Mouse (Mus musculus): Measurements from ENCODE around the gene Fmnl1. TPM values are rescaled to one million over a fixed set of nuclear protein-coding genes. Genes with fewer than 3 reads are reported as not detected.

Gene Fmnl1
- polyA plus RNA-seq, 1 experiment from 2014 or later = 1.5 TPM

- Histone ChIP-seq H3K36me3 (no peaks in the 10 kb centered on the region), H3K4me3 (peak overlapping the region; percentile 58), H3K27ac (peak overlapping the region; percentile 70; the same call in 1 of the 2 replicates), H3K9me3 (no peaks in the 10 kb centered on the region), H3K27me3 (ENCODE audit: insufficient read depth, poor library complexity, severe bottlenecking) (peaks cover 84% of the 10 kb centered on the region), H3K4me1 (replicated peaks) (peaks cover 19% of the 10 kb centered on the region)
- under 1% methylated on average over 59 of the region's 59 CpGs for WGBS
- no peak for DNase-seq (ENCODE audit: low spot score)
Observed at GRCm38 (mm10) chr11:103198911-103199803, 28.2 kb downstream of the Fmnl1 start.

GRCm38 (mm10) chr11:103201664-103202063, 30.8 kb downstream of the Fmnl1 start:
- peaks cover 19% of the 10 kb centered on the region for H3K4me1 ChIP-seq (replicated peaks)
- H3K27ac ChIP-seq = no peak overlapping the region
- WGBS = 34% methylated on average over 6 of the region's 6 CpGs
- H3K4me3 ChIP-seq = no peak overlapping the region
- no peak for DNase-seq (ENCODE audit: low spot score)
- H3K36me3 ChIP-seq = no peaks in the 10 kb centered on the region
- H3K27me3 ChIP-seq (ENCODE audit: insufficient read depth, poor library complexity, severe bottlenecking) = peaks cover 59% of the 10 kb centered on the region
- H3K9me3 ChIP-seq = no peaks in the 10 kb centered on the region

GRCm38 (mm10) chr11:103202376-103202775, 31.5 kb downstream of the Fmnl1 start:
- peaks cover 52% of the 10 kb centered on the region for H3K27me3 ChIP-seq (ENCODE audit: insufficient read depth, poor library complexity, severe bottlenecking)

DNA sequence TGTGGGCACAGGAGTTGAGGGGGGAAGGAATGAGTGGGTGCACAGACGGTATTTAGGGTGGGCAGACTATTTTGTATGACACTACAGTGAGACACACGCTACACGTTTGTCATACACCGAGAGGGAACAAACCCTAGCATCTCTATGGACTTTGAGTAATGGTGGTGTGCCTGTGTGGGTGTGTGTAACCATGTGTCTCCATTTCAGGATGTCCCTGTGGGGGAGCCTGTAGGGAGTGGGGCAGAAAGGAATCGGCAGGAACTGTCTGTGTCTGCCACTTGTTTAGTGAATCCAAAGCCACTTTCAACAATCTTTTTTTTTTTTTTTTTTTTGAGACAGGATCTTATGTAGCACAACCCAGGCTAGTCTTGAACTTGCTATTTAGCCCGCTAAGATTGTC, 35.3 kb downstream of the Fmnl1 start:
- peaks cover 13% of the 10 kb centered on the region for H3K27me3 ChIP-seq (ENCODE audit: insufficient read depth, poor library complexity, severe bottlenecking)
- WGBS = 90% methylated on average over 6 of the region's 6 CpGs
- no peak overlapping the region for H3K27ac ChIP-seq
- H3K4me3 ChIP-seq = no peak overlapping the region
- H3K9me3 ChIP-seq = no peaks in the 10 kb centered on the region
- 0 out of 2 replicates have a peak, but pooled peaks cover 6% of the 10 kb centered on the region for H3K4me1 ChIP-seq (replicated peaks)
- H3K36me3 ChIP-seq = no peaks in the 10 kb centered on the region
- DNase-seq (ENCODE audit: low spot score) = no peak

More at GRCm38 (mm10) chr11:103202376-103202775, 31.5 kb downstream of the Fmnl1 start:
- Histone ChIP-seq H3K4me1 (replicated peaks) (peaks cover 19% of the 10 kb centered on the region), H3K4me3 (no peak overlapping the region), H3K27ac (no peak overlapping the region), H3K9me3 (no peaks in the 10 kb centered on the region), H3K36me3 (no peaks in the 10 kb centered on the region)
- no peak for DNase-seq (ENCODE audit: low spot score)

DNA sequence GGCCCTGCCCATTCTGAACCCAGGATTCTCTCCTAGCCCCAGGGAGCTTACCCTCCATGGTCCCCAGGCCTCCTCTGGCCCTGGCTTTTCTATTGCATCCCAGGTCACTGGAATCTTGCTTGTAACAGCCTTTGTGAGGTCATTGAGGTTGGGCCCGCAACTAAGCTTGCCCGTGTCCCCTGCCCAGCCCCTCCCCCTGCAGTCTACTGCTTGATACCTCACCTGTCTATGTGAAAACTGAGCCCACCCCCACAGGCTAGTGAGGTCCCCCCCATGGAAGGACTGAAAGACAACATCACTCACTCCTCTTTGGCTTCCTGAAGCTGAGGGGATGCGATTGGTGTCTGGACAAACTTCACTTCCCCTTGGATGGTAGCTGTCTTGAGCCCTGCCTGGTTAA, 37.6 kb downstream of the Fmnl1 start, which contains the start of gene 1700023F06Rik:
1700023F06Rik (minus strand) TSS at position 101 of the 400 bp plus-strand sequence.
- DNase-seq (ENCODE audit: low spot score) = no peak
- no peaks in the 10 kb centered on the region for H3K36me3 ChIP-seq
- 0 out of 2 replicates have a peak, but pooled peaks cover 6% of the 10 kb centered on the region for H3K4me1 ChIP-seq (replicated peaks)
- H3K4me3 ChIP-seq = no peak within 1 kb of the TSS
- no peak within 1 kb of the TSS for H3K27ac ChIP-seq
- 90% methylated on average over 3 of the region's 3 CpGs for WGBS
- H3K27me3 ChIP-seq (ENCODE audit: insufficient read depth, poor library complexity, severe bottlenecking) = no peaks in the 10 kb centered on the region
- H3K9me3 ChIP-seq = 0 out of 2 replicates have a peak, but pooled peaks cover 3% of the 10 kb centered on the region

DNA sequence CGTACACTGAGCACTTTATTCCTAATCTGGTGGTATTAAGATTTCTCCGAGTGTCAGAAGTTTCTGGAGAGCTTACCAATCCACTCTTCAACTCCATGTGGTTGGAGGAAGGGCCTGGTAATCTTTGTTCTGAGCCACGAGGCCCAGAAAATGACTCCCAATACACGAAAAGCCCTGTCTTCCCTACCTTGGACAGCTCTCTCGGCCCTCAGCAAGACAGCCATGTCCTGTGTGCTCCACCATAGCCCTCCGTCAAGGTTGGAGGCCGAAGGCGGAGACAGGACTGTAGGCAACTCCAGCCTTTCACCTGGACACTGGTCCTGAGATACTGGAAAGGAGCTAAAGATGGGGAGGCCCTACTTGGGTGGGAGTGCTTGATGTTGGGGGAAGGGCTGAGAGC, 39.4 kb downstream of the Fmnl1 start:
- Histone ChIP-seq H3K4me3 (no peak overlapping the region), H3K4me1 (replicated peaks) (0 out of 2 replicates have a peak, but pooled peaks cover 6% of the 10 kb centered on the region), H3K9me3 (peaks cover 6% of the 10 kb centered on the region), H3K27ac (no peak overlapping the region), H3K27me3 (ENCODE audit: insufficient read depth, poor library complexity, severe bottlenecking) (no peaks in the 10 kb centered on the region), H3K36me3 (no peaks in the 10 kb centered on the region)
- 77% methylated on average over 8 of the region's 8 CpGs for WGBS
- no peak for DNase-seq (ENCODE audit: low spot score)

- WGBS = 87% methylated on average over 5 of the region's 5 CpGs
- H3K36me3 ChIP-seq = no peaks in the 10 kb centered on the region
- no peak overlapping the region for H3K4me3 ChIP-seq
- peaks cover 18% of the 10 kb centered on the region for H3K4me1 ChIP-seq (replicated peaks)
- H3K9me3 ChIP-seq = peaks cover 6% of the 10 kb centered on the region
- DNase-seq (ENCODE audit: low spot score) = no peak
- no peak overlapping the region for H3K27ac ChIP-seq
- H3K27me3 ChIP-seq (ENCODE audit: insufficient read depth, poor library complexity, severe bottlenecking) = peaks cover 21% of the 10 kb centered on the region
Observed at GRCm38 (mm10) chr11:103213712-103214111, 42.8 kb downstream of the Fmnl1 start.

DNA sequence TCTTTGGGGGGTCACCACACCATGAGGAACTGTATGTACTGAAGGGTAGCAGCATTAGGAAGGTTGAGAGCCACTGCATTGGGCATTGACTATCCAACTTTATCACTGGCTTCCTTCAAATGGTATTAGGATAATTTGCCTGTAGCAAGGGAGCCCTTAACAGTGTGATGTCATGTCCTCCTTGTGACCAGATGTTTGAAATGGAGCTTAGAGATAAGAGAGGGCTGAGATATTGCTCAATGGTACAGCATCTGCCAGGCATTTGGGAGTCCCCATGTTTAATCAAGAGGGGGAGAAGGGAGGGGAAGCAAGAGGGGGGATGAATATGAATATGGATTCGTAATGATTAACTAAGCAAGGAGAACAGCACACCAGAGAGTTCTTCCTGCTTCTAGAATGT, 44.4 kb downstream of the Fmnl1 start:
- DNase-seq (ENCODE audit: low spot score) = no peak
- 85% methylated on average over 1 of the region's 1 CpGs for WGBS
- Histone ChIP-seq H3K4me1 (replicated peaks) (peaks cover 18% of the 10 kb centered on the region), H3K9me3 (peaks cover 6% of the 10 kb centered on the region), H3K4me3 (no peak overlapping the region), H3K27me3 (ENCODE audit: insufficient read depth, poor library complexity, severe bottlenecking) (peaks cover 37% of the 10 kb centered on the region), H3K36me3 (peaks cover 12% of the 10 kb centered on the region), H3K27ac (no peak overlapping the region)

DNA sequence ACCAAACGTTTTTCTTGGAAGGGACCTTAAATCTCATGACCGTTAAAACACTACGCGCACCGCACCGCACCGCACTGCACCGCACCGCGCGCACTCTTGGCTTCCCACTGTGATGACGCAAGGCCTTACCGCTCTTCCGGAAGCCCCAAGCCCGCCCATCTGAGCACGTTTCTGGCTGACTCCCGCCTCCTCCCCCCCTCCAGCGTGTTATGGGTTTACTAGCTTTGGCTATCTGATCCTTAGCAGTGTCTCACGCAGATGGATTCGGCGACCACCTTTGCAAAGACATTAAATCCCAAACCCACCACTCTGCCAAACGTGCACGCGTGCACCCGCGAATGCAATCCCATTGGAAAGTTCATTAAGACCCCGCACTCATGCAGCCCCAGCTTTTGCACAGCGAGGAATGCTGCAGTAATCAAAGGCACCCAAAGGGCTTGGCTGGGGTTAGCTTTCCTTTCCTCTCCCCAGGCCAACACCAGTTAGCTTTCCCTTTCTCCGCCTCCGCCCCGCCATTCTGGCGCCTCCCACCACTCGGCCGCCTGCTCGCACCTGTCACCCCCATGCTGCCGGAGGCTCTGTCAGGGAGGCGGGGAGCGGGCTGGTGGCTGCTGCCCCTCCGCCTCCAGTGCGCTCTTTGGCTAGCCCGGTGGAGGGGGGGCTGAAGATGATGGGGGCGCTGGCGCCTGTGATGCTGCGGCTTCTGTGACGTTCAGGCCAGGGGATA, 47.0 kb downstream of the Fmnl1 start, which contains the start of gene Spata32:
Spata32 (minus strand) TSS at position 643 of the 727 bp plus-strand sequence.
- H3K4me3 ChIP-seq = peak within 1 kb of the TSS; percentile 65
- H3K36me3 ChIP-seq = peaks cover 28% of the 10 kb centered on the region
- H3K4me1 ChIP-seq (replicated peaks) = peaks cover 12% of the 10 kb centered on the region
- peak within 1 kb of the TSS; percentile 83 for H3K27ac ChIP-seq
- WGBS = 2% methylated on average over 45 of the region's 45 CpGs
- H3K9me3 ChIP-seq = peaks cover 6% of the 10 kb centered on the region
- DNase-seq (ENCODE audit: low spot score) = peak; percentile 57
- peaks cover 37% of the 10 kb centered on the region for H3K27me3 ChIP-seq (ENCODE audit: insufficient read depth, poor library complexity, severe bottlenecking)

DNA sequence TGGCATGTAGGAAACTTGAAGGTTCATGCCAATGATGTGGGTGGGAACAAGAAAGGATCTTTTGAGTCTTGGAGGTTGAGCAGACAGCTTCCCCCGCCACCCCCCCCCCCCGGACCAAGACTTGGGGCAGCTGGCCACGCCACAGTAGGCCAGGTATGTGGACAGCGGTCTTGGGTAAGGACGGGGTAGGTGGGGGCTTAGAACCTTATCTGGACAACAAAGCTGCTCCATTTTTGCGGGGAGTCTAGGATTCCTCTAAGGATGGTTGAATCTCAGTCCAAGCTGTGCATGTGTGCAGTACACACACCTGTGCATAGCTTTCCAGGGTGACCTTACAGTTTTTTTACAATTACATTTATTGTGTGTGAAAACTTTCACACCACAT, 47.6 kb downstream of the Fmnl1 start:
- Histone ChIP-seq H3K9me3 (peaks cover 3% of the 10 kb centered on the region), H3K27me3 (ENCODE audit: insufficient read depth, poor library complexity, severe bottlenecking) (peaks cover 37% of the 10 kb centered on the region), H3K4me3 (peak overlapping the region; percentile 65), H3K27ac (peak overlapping the region; percentile 83), H3K4me1 (replicated peaks) (peaks cover 12% of the 10 kb centered on the region), H3K36me3 (peaks cover 34% of the 10 kb centered on the region)
- WGBS = 28% methylated on average over 6 of the region's 6 CpGs
- DNase-seq (ENCODE audit: low spot score) = no peak

- no peak for DNase-seq (ENCODE audit: low spot score)
- WGBS = 91% methylated on average over 5 of the region's 5 CpGs
- H3K27me3 ChIP-seq (ENCODE audit: insufficient read depth, poor library complexity, severe bottlenecking) = peaks cover 37% of the 10 kb centered on the region
- H3K4me3 ChIP-seq = no peak overlapping the region
- peaks cover 41% of the 10 kb centered on the region for H3K36me3 ChIP-seq
- no peaks in the 10 kb centered on the region for H3K9me3 ChIP-seq
- H3K4me1 ChIP-seq (replicated peaks) = peaks cover 13% of the 10 kb centered on the region
- H3K27ac ChIP-seq = no peak overlapping the region
Observed at GRCm38 (mm10) chr11:103219259-103219658, 48.4 kb downstream of the Fmnl1 start.

GRCm38 (mm10) chr11:103219995-103220394, 49.1 kb downstream of the Fmnl1 start:
- no peak overlapping the region for H3K4me3 ChIP-seq
- no peaks in the 10 kb centered on the region for H3K9me3 ChIP-seq
- WGBS = 84% methylated on average over 4 of the region's 4 CpGs
- DNase-seq (ENCODE audit: low spot score) = no peak
- no peak overlapping the region for H3K27ac ChIP-seq
- H3K27me3 ChIP-seq (ENCODE audit: insufficient read depth, poor library complexity, severe bottlenecking) = peaks cover 37% of the 10 kb centered on the region
- H3K36me3 ChIP-seq = peaks cover 49% of the 10 kb centered on the region
- H3K4me1 ChIP-seq (replicated peaks) = peaks cover 16% of the 10 kb centered on the region

DNA sequence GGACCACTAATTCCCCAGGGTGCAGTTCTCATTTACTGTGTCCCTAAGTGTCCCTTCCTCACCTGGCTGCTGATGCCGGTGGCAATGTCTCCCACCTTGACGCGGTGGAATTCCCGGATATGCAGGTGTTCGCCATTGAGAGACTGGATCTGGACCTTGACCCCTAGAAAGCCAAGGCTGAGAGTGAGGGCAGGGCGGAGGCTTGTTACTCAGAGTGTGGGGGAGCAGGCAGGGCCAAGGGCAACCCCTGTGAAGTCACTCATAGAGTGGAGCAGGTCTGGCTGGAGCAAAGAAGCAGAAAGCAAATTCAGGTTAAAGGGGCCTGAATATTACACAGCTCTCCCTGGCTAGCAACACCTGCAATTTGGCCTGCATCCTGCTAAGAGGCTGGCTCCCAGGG, 50.5 kb downstream of the Fmnl1 start:
- 91% methylated on average over 6 of the region's 6 CpGs for WGBS
- Histone ChIP-seq H3K36me3 (peaks cover 62% of the 10 kb centered on the region), H3K27me3 (ENCODE audit: insufficient read depth, poor library complexity, severe bottlenecking) (peaks cover 35% of the 10 kb centered on the region), H3K4me1 (replicated peaks) (peaks cover 16% of the 10 kb centered on the region), H3K9me3 (no peaks in the 10 kb centered on the region), H3K4me3 (no peak overlapping the region), H3K27ac (no peak overlapping the region)
- no peak for DNase-seq (ENCODE audit: low spot score)

Measured in hindbrain, embryonic 10.5 days (tissue).